Mouse (Mus musculus) kidney, postnatal 4 days (tissue): ENCODE results near the gene Sfswap.
"Not testable (repeated sequence)": the region's sequence is repeated elsewhere in the genome, so short reads cannot be mapped to it uniquely, and the experiment has no call there.

Source experiments
- DNase-seq, 2 experiments: peaks; one replicate each; pipeline ENCODE4 v3.0.0; 2021; ENCODE audit warnings: mixed read lengths in 2 of 2

The Sfswap gene

GRCm38 (mm10) chr5:129590915-129591314 lies 89.9 kb downstream of the Sfswap start:
- peak in 1 of 2 experiments; percentile 41 for DNase-seq

GRCm38 (mm10) chr5:129594116-129595114 lies 93.4 kb downstream of the Sfswap start:
- DNase-seq: peak; percentile 92 to 94

GRCm38 (mm10) chr5:129602071-129602487 lies 101.1 kb downstream of the Sfswap start:
- DNase-seq: peak; percentile 54 to 64

DNA sequence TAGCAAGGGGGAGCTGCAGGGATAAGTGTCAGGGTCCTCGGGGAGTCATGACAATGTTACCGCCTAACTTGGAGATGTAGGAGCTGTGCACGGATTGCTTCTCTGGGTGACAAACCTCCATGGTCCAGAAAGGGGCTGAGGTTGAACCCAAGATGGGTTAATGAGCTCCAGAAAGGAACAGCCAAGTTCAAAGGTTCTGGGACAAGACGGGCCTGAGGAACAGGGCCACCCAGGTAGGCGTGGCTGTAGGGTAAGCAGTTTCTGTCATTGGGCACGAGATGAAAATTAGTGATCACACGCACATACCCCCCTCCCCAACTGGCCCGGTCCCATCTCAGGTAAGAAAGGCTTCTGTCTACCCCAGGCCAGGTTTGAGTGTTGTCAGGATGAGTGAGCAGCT lies 106.5 kb downstream of the Sfswap start:
- no peak for DNase-seq

DNA sequence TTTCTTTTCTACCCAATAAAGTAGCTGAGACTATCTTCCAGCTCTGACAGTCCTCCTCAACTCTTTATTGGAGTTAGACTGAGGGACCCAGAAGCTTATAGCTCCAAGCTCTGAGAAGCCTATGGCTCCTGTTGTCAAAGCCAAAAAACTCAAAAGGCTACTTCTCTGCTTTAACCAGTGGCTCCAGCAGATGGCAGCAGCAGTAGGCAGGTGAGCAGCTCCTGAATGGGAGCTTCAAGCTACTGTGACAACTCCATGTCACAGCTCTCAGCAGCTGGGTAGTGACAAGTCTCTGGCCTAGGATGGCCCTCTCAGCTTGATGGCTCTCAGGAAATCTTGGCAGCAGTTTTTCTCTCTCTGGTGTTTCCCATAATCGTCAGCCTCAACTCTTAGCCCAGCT lies 110.0 kb downstream of the Sfswap start:
- peak; percentile 85 to 89 for DNase-seq

- DNase-seq: not testable (repeated sequence)
Observed at GRCm38 (mm10) chr5:129620600-129620999, 119.6 kb downstream of the Sfswap start.
